Mouse (Mus musculus) ES-E14 (cell line): ENCODE measurements around the gene Clrn3.

ENCODE experiments used
- HCFC1 ChIP-seq: IDR thresholded peaks from 2 replicates; pipeline ENCODE4 v1.6.1; 2012; ENCODE audit warnings: low read length, inconsistent platforms, borderline replicate concordance; ENCODE audit not compliant: insufficient read depth
- ZNF384 ChIP-seq: IDR thresholded peaks from 2 replicates; pipeline ENCODE4 v1.6.1; 2012; ENCODE audit warnings: low read depth, low read length, inconsistent platforms

DNA sequence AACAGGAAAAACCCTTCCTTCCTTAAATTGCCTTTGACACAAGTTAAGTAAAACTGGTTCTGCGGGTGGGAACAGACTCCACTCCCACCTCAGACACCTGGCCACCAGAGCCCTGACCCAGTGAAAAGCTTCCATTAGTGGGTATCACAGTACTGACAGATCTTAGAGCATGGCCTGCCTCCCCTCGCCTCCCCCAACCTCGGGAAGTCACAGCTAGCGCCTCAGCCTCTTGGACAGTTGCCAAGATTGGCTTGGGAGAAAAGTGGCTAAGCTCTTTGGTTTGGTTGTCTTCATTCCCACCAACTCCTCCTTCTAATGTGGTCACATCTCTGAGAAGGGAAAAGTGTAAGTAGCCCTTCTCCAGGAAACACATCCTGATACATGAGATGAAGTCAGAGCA lies 4.5 kb downstream of the Clrn3 start:
- TF ChIP-seq ZNF384 (no peak), HCFC1 (no peak)
